Mouse (Mus musculus) lung, embryonic 15.5 days (tissue): ENCODE results near the gene Ppme1. TPM values are rescaled to one million over a fixed set of nuclear protein-coding genes. Genes with fewer than 3 reads are reported as not detected.
A peak's percentile ranks its signal among the peaks of the same experiment; 100 is the strongest.

ENCODE experiments used
- ATAC-seq: fragments of 200-750 bp; cut with Nextera tagmentation; 2 replicates; pipeline ENCODE4 v1.8.0; 2017; ENCODE audit warnings: moderate number of reproducible peaks, borderline replicate concordance; ENCODE audit not compliant: low FRiP score, low TSS enrichment; ENCODE audit errors: extremely low read depth
- H3K27ac ChIP-seq: fragments of 300-500 bp; sonication (generic); 2 replicates; pipeline ENCODE4 v1.5.1; 2015; ENCODE audit warnings: moderate library complexity, mild to moderate bottlenecking, inconsistent platforms
- H3K27me3 ChIP-seq: fragments of 300-500 bp; sonication (generic); 2 replicates; pipeline ENCODE4 v1.6.1; 2015; ENCODE audit warnings: inconsistent platforms
- H3K36me3 ChIP-seq: fragments of 300-500 bp; sonication (generic); 2 replicates; pipeline ENCODE4 v1.6.1; 2015; ENCODE audit warnings: inconsistent platforms
- H3K4me1 ChIP-seq: fragments of 300-500 bp; sonication (generic); 2 replicates; pipeline ENCODE4 v1.6.1; 2015; ENCODE audit warnings: inconsistent platforms
- H3K4me2 ChIP-seq: fragments of 300-500 bp; sonication (generic); 2 replicates; pipeline ENCODE4 v1.6.1; 2015; ENCODE audit warnings: inconsistent platforms, mild to moderate bottlenecking, moderate library complexity
- H3K4me3 ChIP-seq: fragments of 300-500 bp; sonication (generic); 2 replicates; pipeline ENCODE4 v1.5.1; 2015; ENCODE audit warnings: mild to moderate bottlenecking, inconsistent platforms
- H3K9ac ChIP-seq: fragments of 300-500 bp; sonication (generic); 2 replicates; pipeline ENCODE4 v1.6.1; 2015; ENCODE audit warnings: inconsistent platforms
- H3K9me3 ChIP-seq: fragments of 300-500 bp; sonication (generic); 2 replicates; pipeline ENCODE4 v1.6.1; 2016; ENCODE audit warnings: inconsistent platforms
- WGBS: fragments of 180-500 bp; shearing (Covaris S2); methylation state at CpG from one replicate; pipeline ENCODE4 v1.1.7; 2015; 5-methylcytosine and 5-hydroxymethylcytosine counted together
- polyA plus RNA-seq: library from polyadenylated mRNA; unstranded; fragments of >200 nt; fragmentation: Nextera tagmentation; extraction: Ambion mirVana; gene quantifications from 2 replicates; pipeline ENCODE4 v1.2.1, GENCODE M21; 2015

Ppme1 gene
- polyA plus RNA-seq, 1 experiment from 2014 or later: 63.5 TPM

- Histone ChIP-seq H3K4me2 (no peak overlapping the region), H3K4me1 (no peaks in the 10 kb centered on the region), H3K27me3 (no peaks in the 10 kb centered on the region), H3K4me3 (no peak overlapping the region), H3K36me3 (0 out of 2 replicates have a peak, but pooled peaks cover 2% of the 10 kb centered on the region), H3K27ac (no peak overlapping the region), H3K9me3 (no peaks in the 10 kb centered on the region), H3K9ac (no peak overlapping the region)
- no peak for ATAC-seq
- WGBS: 91% methylated on average over 5 of the region's 5 CpGs
Observed at GRCm38 (mm10) chr7:100317534-100317933, 54.6 kb downstream of the Ppme1 start.

DNA sequence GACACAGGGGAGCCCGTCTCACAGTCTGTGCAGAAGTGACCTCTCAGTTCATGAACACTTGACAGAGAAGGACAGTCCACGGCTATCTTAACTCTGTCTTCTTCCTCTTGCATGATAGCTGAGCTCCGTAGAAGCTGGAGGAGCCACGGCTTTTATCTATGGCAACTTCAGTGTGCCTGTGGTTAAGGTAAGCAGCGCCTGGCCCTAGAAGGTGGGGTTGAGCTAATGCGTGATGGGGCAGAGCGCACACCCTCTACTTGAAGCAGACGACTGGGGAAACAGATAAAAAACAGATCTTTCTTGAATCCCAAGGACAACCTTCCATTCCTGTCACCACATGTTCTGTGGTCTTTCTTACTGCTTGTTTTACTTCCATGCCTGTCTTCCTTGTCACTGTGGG is 55.2 kb downstream of the Ppme1 start:
- H3K9me3 ChIP-seq: no peaks in the 10 kb centered on the region
- no peaks in the 10 kb centered on the region for H3K4me1 ChIP-seq
- H3K4me3 ChIP-seq: no peak overlapping the region
- WGBS: 82% methylated on average over 8 of the region's 8 CpGs
- no peak overlapping the region for H3K27ac ChIP-seq
- 0 out of 2 replicates have a peak, but pooled peaks cover 2% of the 10 kb centered on the region for H3K36me3 ChIP-seq
- ATAC-seq: no peak
- H3K27me3 ChIP-seq: no peaks in the 10 kb centered on the region
- no peak overlapping the region for H3K9ac ChIP-seq
- H3K4me2 ChIP-seq: no peak overlapping the region

DNA sequence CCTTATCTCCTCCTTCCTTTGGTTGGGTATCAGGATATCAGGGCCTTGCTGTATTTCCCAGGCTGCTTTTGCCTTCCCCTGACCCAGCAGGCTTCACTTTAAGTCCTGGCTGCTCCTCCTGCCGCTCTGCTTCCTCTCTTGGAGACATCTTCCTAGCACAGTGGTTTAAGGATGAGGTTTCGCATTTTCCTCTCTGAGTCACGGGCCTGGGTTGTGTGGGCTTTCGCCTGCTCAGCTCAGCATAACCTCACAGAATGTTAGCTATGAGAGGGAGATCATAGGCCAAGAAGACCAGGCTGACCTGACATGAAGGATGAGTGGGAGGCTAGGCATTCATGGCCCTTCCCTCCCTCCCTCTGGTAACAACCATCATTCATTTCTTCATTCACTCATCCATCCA is 59.4 kb downstream of the Ppme1 start:
- WGBS: 87% methylated on average over 4 of the region's 4 CpGs
- no peak overlapping the region for H3K27ac ChIP-seq
- no peak overlapping the region for H3K4me2 ChIP-seq
- no peak overlapping the region for H3K9ac ChIP-seq
- H3K4me3 ChIP-seq: no peak overlapping the region
- H3K27me3 ChIP-seq: no peaks in the 10 kb centered on the region
- no peaks in the 10 kb centered on the region for H3K9me3 ChIP-seq
- H3K4me1 ChIP-seq: peaks cover 9% of the 10 kb centered on the region; the same call in 1 of the 2 replicates
- no peak for ATAC-seq
- peaks cover 12% of the 10 kb centered on the region for H3K36me3 ChIP-seq

DNA sequence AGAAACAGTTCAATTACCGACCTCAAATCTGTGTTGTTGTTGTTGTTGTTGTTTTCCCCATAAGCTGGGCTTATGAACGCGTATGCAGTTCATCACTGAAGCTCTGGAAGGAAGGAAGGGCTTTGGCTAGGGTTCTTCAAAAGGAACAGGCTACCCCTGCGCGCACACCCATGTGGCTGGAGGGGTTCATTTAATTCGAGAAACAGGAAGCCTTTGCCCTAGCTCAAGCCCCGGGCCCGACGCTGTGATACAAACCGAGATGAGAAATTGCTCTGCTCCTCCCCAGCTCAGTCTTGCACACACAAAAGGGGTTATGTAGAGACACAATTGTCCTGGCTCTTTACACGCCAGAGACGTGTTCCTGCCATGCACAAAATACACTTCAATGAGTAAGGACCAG is 61.8 kb downstream of the Ppme1 start:
- peaks cover 12% of the 10 kb centered on the region for H3K36me3 ChIP-seq
- peaks cover 9% of the 10 kb centered on the region; the same call in 1 of the 2 replicates for H3K4me1 ChIP-seq
- H3K27me3 ChIP-seq: no peaks in the 10 kb centered on the region
- whole genome bisulfite sequencing: 76% methylated on average over 12 of the region's 12 CpGs
- no peak overlapping the region for H3K4me3 ChIP-seq
- H3K9me3 ChIP-seq: no peaks in the 10 kb centered on the region
- H3K9ac ChIP-seq: no peak overlapping the region
- H3K4me2 ChIP-seq: no peak overlapping the region
- H3K27ac ChIP-seq: no peak overlapping the region
- ATAC-seq: no peak

GRCm38 (mm10) chr7:100309679-100310078 is 62.4 kb downstream of the Ppme1 start:
- Histone ChIP-seq H3K27ac (peak overlapping the region; percentile 20; the same call in 1 of the 2 replicates), H3K27me3 (no peaks in the 10 kb centered on the region), H3K9ac (no peak overlapping the region), H3K9me3 (no peaks in the 10 kb centered on the region), H3K4me2 (no peak overlapping the region), H3K4me3 (no peak overlapping the region), H3K4me1 (peaks cover 9% of the 10 kb centered on the region; the same call in 1 of the 2 replicates), H3K36me3 (peaks cover 12% of the 10 kb centered on the region)
- no peak for ATAC-seq
- 48% methylated on average over 6 of the region's 6 CpGs for WGBS

GRCm38 (mm10) chr7:100309216-100309615 is 62.9 kb downstream of the Ppme1 start:
- peak overlapping the region; percentile 43 for H3K27ac ChIP-seq
- peak; percentile 65; the same call in 1 of the 2 replicates for ATAC-seq

DNA sequence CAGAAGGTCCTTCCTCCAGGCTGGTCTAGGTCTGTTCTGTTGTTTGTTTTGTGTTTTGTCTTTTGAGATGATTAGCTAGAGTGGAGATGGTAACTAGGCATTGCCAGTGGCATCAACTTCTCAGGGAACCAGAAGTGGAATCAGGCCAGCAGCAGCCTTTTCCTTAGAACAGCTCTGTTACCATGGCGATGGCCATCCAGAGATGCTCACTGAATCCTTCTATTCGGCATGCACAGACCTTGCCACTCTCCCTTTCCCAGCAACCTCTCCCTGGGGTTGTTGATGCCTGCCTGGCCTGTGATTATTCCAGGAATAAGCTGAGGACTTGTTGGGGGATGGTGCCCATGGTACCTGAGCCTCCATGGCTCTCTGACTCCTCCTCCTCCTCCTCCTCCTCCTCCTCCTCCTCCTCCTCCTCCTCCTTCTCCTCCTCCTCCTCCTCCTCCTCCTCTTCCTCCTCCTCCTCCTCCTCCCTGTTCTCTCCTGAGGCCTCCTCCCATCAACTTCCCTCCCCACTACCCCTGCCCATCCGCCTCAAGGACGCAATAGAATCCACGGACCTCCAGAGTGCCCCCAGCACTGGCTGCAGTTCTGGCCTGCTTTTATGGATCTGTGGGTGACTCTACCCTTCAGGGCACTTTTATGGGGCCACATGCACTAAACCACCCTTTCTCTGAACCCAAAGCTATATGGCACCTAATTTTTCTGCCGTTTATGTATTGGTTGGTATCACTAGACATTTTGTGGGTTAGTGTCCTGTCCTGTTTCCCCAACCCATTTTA is 64.0 kb downstream of the Ppme1 start:
- no peak for ATAC-seq
- H3K27me3 ChIP-seq: no peaks in the 10 kb centered on the region

More at GRCm38 (mm10) chr7:100309216-100309615, 62.9 kb downstream of the Ppme1 start:
- H3K9me3 ChIP-seq: no peaks in the 10 kb centered on the region
- no peak overlapping the region for H3K4me3 ChIP-seq
- peaks cover 9% of the 10 kb centered on the region; the same call in 1 of the 2 replicates for H3K4me1 ChIP-seq
- WGBS: 46% methylated on average over 1 of the region's 1 CpGs
- H3K36me3 ChIP-seq: peaks cover 12% of the 10 kb centered on the region
- H3K4me2 ChIP-seq: no peak overlapping the region
- no peaks in the 10 kb centered on the region for H3K27me3 ChIP-seq
- no peak overlapping the region for H3K9ac ChIP-seq

DNA sequence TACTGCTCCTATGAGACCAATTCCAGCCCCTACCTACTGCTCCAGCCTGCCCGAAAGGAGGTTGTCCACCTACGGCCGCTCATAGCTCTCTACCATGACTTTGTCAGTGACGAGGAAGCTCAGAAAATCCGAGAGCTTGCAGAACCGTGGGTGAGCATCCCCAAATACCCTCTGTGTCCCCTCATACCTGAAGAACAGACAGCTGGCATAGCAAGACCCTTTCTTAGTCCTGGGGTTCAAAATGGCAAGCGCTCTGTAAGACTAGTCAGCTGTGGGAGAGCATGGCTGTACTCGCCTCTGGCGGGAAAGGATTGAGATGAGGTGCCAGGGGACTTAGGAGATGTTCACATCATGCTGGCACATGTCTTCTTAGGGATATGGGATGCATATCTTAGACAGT is 66.2 kb downstream of the Ppme1 start:
- Histone ChIP-seq H3K9ac (no peak overlapping the region), H3K4me3 (no peak overlapping the region), H3K4me1 (peaks cover 20% of the 10 kb centered on the region), H3K27me3 (no peaks in the 10 kb centered on the region), H3K9me3 (no peaks in the 10 kb centered on the region), H3K36me3 (peaks cover 2% of the 10 kb centered on the region; the same call in 1 of the 2 replicates), H3K4me2 (no peak overlapping the region), H3K27ac (no peak overlapping the region)
- no peak for ATAC-seq
- 86% methylated on average over 9 of the region's 9 CpGs for WGBS

More for the DNA sequence above, 64.0 kb downstream of the Ppme1 start:
- WGBS: 80% methylated on average over 6 of the region's 6 CpGs
- peaks cover 11% of the 10 kb centered on the region for H3K36me3 ChIP-seq
- no peaks in the 10 kb centered on the region for H3K9me3 ChIP-seq
- H3K4me3 ChIP-seq: no peak overlapping the region
- no peak overlapping the region for H3K27ac ChIP-seq
- no peak overlapping the region for H3K4me2 ChIP-seq
- peaks cover 9% of the 10 kb centered on the region; the same call in 1 of the 2 replicates for H3K4me1 ChIP-seq
- H3K9ac ChIP-seq: no peak overlapping the region

DNA sequence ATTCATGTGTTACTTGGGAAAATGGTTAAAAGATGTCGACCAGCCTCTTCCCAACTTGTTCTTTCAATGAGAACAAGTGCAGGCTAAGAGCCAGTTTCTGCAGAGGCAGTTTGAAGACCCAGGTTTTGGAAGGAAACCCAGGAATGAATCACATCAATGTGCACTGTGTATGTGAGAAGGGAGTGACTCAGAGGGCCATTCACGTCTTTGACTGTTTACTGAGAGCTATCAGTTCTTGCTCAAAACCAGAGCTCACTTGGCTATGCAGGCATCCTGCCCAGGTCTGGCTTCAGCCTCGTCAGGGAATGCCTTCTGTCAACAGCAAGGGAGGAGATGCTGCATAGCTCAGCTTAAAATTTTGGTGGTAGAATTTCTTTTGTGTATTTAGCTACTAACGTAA is 69.8 kb downstream of the Ppme1 start:
- H3K4me3 ChIP-seq: no peak overlapping the region

DNA sequence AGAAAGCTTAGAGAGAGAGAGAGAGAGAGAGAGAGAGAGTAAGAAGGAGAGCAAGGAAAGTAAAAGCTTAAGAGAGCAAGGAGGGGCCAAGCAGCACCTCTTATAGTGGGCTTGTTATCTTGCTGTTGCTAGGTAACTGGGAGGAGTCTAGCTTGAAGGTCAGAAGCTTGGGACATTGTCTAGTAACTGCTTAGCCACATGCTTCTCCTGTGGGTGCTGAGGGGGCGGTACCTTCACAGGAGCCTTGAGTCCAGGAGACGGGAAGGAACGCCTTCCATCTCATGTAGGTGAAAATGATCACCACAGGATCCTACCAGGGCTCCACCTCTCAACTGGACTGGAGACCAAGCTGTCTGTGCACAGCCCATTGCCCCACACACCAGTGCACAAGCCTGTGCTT is 70.7 kb downstream of the Ppme1 start:
- Histone ChIP-seq H3K4me3 (no peak overlapping the region), H3K27me3 (no peaks in the 10 kb centered on the region), H3K9me3 (no peaks in the 10 kb centered on the region), H3K4me1 (peaks cover 16% of the 10 kb centered on the region), H3K36me3 (no peaks in the 10 kb centered on the region), H3K27ac (peak overlapping the region; percentile 63), H3K9ac (no peak overlapping the region), H3K4me2 (no peak overlapping the region)
- peak; percentile 52; the same call in 1 of the 2 replicates for ATAC-seq
- 51% methylated on average over 3 of the region's 3 CpGs for WGBS

More for the DNA sequence above, 69.8 kb downstream of the Ppme1 start:
- H3K9ac ChIP-seq: no peak overlapping the region
- H3K9me3 ChIP-seq: no peaks in the 10 kb centered on the region
- peak; percentile 56; the same call in 1 of the 2 replicates for ATAC-seq
- WGBS: 30% methylated on average over 4 of the region's 4 CpGs
- H3K27me3 ChIP-seq: no peaks in the 10 kb centered on the region
- peak overlapping the region; percentile 63 for H3K27ac ChIP-seq
- H3K36me3 ChIP-seq: no peaks in the 10 kb centered on the region
- no peak overlapping the region for H3K4me2 ChIP-seq
- H3K4me1 ChIP-seq: peaks cover 16% of the 10 kb centered on the region

DNA sequence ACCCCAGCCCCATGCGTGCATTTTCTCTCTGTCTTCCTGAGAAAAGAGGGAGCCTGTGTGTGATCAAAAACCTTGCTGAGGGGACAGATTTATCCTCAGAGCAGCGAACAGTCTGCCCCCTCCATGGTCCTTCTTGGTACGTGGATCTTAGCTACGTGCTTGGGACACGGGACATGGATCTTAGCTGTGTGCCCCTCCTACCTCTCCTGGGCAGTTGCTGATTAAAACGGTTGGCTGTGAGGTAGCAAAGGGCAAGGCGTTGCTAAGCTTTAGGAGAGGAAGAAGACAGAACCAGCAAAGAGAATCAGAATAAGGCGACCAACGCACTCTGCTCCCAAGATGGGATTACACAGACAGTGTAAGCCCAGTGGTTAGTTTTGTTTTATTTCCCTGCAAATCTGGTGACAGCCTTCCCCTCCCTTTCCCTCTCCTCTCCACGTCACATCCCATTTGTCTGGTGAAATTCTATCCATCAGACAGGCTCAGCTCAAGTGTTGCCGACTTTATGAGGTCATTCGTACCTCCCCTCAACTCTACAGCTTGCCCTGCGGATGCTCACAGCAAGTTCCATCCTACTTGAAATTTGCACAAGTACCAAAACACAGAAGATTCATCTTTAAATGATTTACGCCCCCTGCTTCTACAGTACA is 73.1 kb downstream of the Ppme1 start:
- Histone ChIP-seq H3K9me3 (no peaks in the 10 kb centered on the region), H3K27me3 (no peaks in the 10 kb centered on the region), H3K36me3 (peaks cover 6% of the 10 kb centered on the region; the same call in 1 of the 2 replicates), H3K27ac (no peak overlapping the region), H3K4me1 (peaks cover 16% of the 10 kb centered on the region), H3K4me2 (no peak overlapping the region), H3K4me3 (no peak overlapping the region), H3K9ac (no peak overlapping the region)
- WGBS: 57% methylated on average over 14 of the region's 14 CpGs
- no peak for ATAC-seq

GRCm38 (mm10) chr7:100296699-100297098 is 75.4 kb downstream of the Ppme1 start:
- H3K4me1 ChIP-seq: peaks cover 8% of the 10 kb centered on the region
- 83% methylated on average over 6 of the region's 6 CpGs for WGBS
- no peaks in the 10 kb centered on the region for H3K27me3 ChIP-seq
- ATAC-seq: no peak
- no peak overlapping the region for H3K4me2 ChIP-seq
- no peak overlapping the region for H3K27ac ChIP-seq
- no peak overlapping the region for H3K9ac ChIP-seq
- H3K36me3 ChIP-seq: peaks cover 6% of the 10 kb centered on the region; the same call in 1 of the 2 replicates
- no peaks in the 10 kb centered on the region for H3K9me3 ChIP-seq
- no peak overlapping the region for H3K4me3 ChIP-seq
